Mouse (Mus musculus): ENCODE results near the gene Eri2.
"Not testable (repeated sequence)": the region's sequence is repeated elsewhere in the genome, so short reads cannot be mapped to it uniquely, and the experiment has no call there.

The Eri2 gene

DNA sequence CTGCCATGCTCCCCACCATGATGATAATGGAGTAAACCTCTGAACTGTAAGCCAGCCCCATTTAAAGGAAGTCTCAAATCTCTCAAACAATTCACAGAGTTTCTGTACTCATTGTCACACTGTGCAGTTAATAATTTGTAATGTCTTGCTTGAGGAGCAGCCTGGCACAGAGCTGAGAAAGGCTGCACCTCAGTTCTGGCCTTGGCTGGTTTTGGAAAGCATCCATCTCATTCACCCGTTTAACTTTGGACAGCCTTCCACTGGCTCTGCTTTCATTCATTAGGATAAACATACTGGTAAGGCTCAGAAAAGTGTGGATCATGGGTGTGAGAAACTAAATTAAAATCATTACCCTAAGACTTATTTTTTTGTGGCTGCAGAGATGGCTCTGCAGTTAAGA is 48.0 kb downstream of the Eri2 start:
- intact Hi-C loops (cut with DNase I), result no loop called here

DNA sequence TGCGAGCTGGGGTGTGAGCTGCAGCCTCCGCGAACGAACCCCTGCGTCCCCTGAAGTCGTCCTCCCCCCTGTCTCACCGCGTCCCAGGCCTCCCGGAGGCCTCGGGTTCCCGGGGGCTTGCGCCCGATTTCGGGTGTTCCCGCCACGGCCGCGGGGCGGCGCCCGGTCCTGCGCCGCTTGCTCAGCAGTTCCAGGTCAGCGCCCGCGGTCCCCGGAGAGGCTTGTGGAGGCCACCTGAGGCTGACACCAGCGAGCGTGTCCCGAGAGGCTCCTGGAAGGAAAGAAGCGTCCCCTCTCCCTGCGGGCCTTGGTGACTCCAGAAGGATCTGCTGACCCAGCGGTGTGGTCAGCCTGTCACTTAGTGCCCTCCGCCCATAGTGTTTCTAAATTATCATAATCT is 49.5 kb downstream of the Eri2 start:
- intact Hi-C loops (cut with DNase I), result no loop called here

DNA sequence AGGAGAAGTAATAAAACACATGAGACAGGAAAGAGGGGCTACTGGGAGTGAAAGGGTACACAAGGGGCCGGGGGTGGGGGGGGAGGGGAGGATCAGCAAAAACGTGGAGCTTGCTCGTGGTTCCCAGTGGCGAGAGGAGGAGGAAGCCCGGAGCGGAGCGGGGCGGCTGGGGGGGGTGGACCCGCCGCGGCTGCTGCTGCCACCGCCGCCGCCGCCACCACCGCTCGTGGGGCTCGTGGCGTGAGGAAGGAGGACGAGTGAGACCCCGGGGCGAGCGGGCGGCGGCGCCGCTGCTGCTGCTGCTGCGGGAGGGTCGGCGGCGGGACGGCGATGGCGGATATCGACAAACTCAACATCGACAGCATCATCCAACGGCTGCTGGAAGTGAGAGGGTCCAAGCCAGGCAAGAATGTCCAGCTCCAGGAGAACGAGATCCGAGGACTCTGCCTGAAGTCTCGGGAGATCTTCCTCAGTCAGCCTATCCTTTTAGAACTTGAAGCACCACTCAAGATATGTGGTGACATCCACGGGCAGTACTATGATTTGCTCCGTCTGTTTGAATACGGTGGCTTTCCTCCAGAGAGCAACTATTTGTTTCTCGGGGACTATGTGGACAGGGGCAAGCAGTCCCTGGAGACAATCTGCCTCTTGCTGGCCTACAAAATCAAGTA is 53.9 kb downstream of the Eri2 start:
- intact Hi-C loops (cut with DNase I), result not testable (repeated sequence)

DNA sequence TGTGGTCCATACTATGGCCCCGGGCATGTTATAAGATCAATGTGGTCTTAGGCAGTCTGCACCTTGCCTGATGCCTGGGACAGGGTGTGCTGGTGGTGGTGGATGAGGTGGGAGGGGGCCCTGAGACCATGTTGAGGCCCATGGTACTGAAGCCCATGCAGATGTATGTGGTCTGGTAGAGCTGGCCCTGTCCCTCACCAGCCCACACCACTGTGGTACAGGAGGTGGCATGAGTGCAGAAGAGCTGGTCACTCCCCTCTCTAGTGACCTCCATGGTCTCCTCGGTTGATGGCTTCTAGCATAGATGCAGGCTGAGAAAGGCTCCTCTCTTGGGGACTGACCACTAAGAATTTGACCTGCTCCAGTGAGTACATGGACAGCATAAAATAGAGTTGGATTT is 55.0 kb downstream of the Eri2 start:
- intact Hi-C loops (cut with DNase I), result no loop called here

DNA sequence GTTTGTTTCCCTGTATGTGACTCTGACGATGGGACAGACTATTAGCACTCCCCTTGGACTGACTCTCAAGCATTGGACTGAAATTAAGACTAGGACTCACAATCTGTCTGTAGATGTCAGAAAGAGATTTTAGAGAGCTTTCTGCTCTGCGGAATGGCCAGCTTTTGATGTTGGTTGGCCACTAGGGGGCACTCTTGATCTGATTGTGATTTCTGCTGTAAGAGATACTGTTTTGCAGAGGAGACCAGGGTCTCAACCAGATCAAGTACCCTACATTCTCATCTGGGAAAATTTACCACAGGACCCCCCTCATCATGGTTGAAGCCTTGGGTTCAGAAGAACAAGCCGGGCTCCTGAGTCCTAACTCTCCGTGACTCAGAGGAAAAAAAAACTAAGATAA is 62.6 kb downstream of the Eri2 start:
- intact Hi-C loops (cut with DNase I), result loop anchor here (5.0 kb wide), 1 partner anchor 71 kb away; no protein-coding TSS in a partner anchor

DNA sequence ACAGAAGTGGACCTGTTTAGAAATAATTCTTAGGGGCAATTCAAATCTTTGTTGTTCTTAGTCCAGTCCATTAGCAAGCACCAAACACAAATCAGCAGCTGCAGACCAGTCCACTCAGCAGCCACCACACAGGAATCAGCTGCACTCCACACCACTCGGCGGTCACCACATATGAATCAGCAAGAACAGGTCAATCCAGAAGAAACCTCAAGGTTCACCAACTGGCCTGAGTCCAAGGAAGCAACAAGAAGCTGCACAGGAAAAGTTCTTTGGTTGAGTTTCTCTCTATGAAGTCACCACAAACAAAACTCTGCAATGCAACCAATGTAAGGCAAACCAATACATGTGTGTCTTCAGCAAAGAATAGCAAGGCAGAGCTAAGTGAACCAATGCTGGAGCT is 66.2 kb downstream of the Eri2 start:
- intact Hi-C loops (cut with DNase I), result no loop called here

DNA sequence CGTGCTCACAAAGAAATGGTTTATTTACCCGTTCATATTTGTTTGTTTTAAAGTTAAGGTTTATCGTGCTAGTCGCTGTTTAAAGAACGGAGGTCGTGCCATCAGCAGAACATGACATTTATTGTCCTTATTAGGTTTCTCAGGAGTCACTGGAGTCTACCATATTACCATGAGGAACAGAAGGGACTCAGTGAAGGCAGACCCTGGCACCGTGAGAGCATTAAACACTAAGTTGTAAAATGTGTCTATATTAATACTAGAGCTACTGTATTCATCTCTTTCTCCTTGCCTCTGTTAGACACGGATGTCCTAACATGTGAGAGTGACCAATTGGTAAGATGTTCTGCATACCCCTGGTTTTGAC is 72.9 kb downstream of the Eri2 start:
- intact Hi-C loops (cut with DNase I), result no loop called here

DNA sequence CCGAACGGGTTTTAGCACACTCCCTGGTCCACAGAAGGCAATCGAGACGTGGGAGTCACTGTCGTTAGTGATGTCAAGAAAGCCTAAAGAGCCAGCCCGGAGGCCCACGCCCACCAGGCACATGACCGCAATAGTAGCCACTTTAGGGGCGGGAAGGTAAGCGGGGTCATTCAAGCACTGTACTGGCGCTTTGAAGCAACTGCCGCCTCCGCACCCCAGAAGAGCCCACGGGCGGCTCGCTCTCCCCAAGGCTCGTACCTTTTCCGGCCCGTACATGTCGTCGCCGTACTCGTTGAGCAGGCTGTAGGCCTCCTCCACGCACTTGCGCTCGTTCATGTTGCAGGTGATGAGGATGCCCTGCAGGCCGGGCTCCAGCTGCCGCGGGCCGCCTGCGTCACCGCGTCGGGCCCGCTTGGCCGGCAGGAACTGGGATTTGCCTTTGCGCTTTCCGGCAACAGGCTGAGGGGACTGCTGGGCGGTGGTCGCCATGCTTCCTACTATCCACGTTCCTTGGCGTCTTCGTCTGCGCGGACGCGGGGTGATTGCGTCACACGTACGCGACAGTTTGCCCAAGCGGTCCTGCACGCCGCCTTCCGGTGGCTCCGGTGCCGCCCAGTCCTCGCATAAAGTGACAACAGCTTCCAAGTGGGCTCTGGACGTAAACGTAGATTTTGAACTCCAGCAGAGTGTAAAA is 73.5 kb downstream of the Eri2 start, which contains the start of gene Thumpd1:
Gene Thumpd1 (minus strand): TSS at position 546 of the 694 bp plus-strand sequence.
- intact Hi-C loops (cut with DNase I), result no loop called here
